Mouse (Mus musculus) CD4-positive naive resting alpha-beta T cell, adult 76 days (primary cell): ENCODE measurements around the gene Uqcrc2. TPM values are rescaled to one million over a fixed set of nuclear protein-coding genes. Genes with fewer than 3 reads are reported as not detected.

Experiments
- total RNA-seq: library from RNA; stranded (reverse); gene quantifications from one replicate; pipeline ENCODE4 v1.2.4, GENCODE M21; 2023

Uqcrc2 gene
- total RNA-seq = 91.3 TPM

DNA sequence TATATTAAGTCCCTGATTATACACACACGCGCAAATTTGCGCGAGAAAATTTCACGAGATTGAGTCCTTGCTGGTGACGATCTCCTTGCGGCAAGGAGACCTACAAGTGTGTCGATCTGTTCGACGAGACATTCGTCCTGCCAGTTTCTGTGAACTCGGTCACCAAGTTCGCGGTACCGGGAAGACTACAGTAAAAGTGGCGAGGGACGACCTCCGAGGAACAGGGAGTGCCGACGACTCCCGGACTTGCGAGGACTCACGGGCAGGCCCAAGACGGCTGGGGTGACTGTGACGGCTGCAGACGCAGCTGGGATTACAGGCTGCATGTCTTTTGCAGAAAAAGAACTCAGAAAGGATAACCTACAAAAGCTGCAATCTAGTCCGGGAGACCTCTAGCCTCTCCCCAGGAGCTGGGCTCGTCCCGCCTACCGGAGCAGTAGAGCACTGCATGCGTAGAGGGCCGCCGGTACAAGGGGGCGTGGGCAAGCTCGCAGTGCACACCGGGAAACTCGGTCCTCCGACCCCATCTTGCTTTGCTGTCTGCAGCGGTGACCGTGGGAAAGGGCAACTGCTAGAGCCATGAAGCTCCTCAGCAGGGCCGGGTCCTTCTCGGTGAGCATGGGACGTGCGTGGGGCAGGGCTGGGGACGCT, at the start of gene Uqcrc2:
Uqcrc2 (plus strand) TSS at position 466 of the 651 bp plus-strand sequence.

DNA sequence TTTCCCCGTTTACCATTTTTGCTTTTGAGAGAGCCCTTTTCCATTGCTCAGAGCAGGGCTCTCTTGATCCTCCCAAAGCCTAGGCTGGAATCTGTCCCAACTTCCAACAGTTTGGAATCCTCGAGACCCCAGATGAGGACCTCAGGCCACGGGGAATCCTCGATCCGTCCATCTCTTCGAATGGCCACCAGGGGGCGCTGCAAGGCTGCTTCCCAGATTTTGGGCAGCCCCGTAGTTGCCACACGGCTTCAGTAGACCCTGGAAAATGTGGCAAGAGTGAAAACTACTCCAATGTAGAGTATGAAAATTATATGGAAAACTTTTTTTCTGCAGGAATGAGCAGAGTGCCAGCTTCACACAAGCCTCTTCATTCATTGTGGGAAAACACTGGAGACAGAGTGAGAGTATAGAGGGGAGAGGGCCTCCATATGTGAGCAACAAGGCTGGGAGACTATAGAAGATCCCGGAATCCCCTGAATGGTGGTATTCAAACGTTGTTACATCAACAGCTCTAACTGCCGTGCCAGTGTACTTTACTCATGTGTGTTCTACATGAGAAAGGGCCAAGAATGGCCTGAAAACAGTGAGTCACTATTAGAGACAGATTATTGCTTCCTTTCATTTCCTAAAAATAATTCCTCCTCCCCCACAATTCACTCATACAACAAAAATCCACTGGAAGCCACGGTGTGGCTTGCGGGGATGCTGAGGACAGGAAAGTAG, 35.3 kb downstream of the Uqcrc2 start, which contains the start of gene Pdzd9:
Pdzd9 (minus strand) TSS at position 191 of the 723 bp plus-strand sequence.

DNA sequence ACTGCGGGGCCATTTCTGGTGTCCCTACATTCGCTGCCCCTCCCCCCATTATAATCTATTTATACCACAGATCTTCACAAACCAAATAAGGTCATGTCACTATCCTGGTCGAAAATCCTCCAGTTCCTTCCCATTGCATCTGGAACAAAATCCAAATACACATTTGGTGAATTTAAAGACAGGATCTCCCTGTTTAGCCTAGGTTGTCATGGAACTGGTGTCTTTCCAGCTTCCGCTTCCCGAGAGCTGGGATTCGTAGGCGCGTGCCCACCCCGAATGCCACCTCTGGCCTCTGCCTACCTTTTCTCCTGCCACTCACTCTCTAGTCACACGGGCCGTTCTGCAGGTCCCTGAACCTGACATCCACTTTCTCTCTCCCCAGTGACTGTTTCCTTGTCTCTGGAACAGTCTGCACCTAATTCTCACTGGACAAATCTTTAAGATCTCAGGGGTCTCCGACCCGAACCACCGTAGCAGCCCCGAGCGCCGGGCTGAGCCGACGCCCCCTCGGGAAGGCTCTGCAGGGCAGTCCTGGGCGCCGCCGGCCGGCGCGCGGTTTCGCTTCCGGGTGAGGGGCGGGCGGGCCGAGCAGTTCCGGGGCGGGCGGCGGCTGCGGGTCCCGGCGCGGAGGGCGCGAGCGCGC, 42.1 kb downstream of the Uqcrc2 start, which contains the start of gene Mosmo:
Mosmo (plus strand) TSS at position 618 of the 643 bp plus-strand sequence.

Other genes starting within 250 kb of the Uqcrc2 start
- not detected for gene Abca16, start 225.5 kb upstream of the Uqcrc2 start, total RNA-seq
- not detected for gene Pdzd9, start 35.2 kb downstream of the Uqcrc2 start, total RNA-seq
- 25.7 TPM for gene Mosmo, start 42.4 kb downstream of the Uqcrc2 start, total RNA-seq
- not detected for gene Vwa3a, start 104.1 kb downstream of the Uqcrc2 start, total RNA-seq
- not detected for gene Gm5737, start 177.2 kb downstream of the Uqcrc2 start, total RNA-seq
- 6.3 TPM for gene Eef2k, start 207.7 kb downstream of the Uqcrc2 start, total RNA-seq